Mouse (Mus musculus): ENCODE results near the gene Zfhx3.

DNA sequence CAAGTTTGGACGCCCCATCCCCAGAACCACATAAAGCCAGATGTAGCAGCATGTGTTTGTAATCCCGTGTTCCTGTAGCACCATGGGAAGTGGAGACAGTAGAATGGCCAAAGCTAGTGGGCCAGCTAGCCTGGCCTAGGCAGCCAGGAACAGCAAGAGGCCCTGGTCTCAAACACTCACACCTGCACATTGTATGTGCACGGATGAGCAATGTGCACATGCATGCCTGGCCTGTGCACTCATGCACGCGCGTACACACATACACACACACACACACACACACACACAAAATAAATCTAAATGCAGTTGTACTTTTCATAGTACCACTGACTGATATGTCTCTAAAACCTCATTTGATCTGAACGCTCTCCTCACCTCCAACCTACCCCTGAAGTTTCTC, 938.9 kb downstream of the Zfhx3 start:
- TF ChIP-seq CTCF (IDR thresholded peaks at IDR 0.05), result no peak
- TF ChIP-seq EP300 (IDR thresholded peaks at IDR 0.05), result no peak
